Mouse (Mus musculus) hindlimb bud, embryonic 11.5 days (tissue): Measurements from ENCODE around the gene Tmem163.

Experiments used
- DNase-seq: peaks from one replicate; pipeline ENCODE4 v3.0.0-alpha.2; 2012; ENCODE audit warnings: low read depth, low spot score; ENCODE audit errors: extremely low spot score

Gene Tmem163

DNA sequence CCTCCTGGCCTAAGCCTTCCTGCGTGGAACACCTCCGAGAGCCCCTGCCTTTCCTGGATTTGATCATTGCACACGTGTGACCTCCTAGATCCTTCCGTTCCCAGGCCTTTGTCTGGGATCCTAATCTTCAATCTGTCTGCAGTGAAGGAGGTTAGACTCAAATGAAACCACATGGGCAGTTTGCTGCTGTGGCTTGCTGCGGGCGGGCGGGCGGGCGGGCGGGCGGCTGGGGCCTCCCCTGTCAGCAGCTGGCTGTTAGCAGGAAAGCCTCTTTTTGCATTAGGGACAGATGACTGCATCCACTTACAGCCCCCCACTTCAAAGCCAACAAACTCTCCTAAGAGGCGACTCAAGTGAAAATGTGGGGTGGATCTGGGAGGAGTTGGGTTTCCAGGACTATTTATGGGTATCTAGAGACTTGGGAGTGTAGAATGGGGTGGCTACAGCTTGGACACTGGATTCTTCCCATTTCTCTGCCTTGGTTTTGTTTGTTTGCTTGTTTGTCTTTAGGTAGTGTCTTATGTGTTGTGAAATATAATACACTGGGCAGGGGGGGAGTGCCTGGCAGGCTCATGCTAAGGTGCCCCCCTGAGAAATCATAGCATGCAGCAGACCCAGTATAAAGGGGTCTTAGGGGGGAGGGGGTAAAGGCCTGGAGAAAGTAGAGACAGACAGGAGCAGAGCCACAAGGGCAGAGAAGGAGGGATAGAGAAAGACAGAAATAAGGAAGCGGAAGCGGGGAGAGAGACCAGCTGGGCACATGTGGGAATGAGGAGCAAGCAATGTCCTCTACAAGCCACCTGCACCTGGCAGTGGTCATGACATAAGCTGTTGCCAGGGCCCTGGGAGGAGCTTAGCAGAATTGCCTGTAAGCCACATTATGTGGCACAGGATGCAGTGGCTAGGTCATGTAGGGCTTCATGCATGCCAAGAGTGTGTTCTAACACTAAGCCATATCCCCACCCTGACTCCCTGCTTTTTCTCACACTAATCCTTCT is 236.2 kb downstream of the Tmem163 start:
- DNase-seq: no peak

DNA sequence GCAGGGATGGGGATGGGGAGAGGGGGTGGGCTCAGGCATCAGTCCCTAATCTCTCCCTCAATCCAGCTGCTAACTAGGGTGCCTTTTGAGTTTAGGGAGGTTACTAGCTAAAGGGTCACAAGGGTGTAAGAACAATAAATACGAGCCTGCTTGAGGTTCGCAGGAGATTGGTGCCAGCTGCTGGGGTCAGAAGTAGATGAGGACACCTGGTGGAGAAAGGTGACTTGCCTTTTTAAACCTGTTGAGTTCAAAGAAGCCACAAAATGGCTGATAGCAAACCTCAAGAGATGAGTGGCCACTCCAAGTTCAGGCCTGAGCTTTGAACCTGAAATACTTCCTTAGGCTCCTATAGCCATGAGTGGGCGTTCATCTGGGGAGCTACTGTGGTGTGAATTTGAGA is 237.6 kb downstream of the Tmem163 start:
- no peak for DNase-seq

GRCm38 (mm10) chr1:127441007-127441406 is 238.3 kb downstream of the Tmem163 start:
- no peak for DNase-seq

- DNase-seq: no peak
Observed at GRCm38 (mm10) chr1:127439452-127439891, 239.9 kb downstream of the Tmem163 start.

DNA sequence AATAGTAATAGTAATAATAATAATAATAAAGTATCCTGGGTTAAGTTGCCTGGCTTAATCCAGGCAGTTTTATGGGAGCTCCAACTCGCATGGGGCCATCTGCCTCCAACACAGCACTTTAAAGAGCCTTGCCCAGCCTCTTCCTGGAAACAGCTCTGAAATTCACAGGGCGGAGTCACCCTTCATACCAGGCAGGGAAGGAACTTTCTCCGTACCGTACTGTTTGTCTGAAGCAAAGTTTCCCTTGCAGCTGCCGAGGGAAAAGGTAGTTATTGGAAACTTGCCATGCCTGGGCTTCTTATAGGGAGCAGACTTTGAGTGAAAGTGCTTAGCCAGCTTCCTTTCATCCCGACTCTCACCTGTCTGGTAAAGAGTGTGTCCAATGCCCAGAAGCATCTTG is 242.3 kb downstream of the Tmem163 start:
- DNase-seq: no peak
